Mouse (Mus musculus) lung, postnatal 14 days (tissue): Measurements from ENCODE around the gene Tmem175.
A peak's percentile ranks its signal among the peaks of the same experiment; 100 is the strongest.

Experiments
- DNase-seq: peaks from one replicate; pipeline ENCODE4 v3.0.0; 2021

The Tmem175 gene

DNA sequence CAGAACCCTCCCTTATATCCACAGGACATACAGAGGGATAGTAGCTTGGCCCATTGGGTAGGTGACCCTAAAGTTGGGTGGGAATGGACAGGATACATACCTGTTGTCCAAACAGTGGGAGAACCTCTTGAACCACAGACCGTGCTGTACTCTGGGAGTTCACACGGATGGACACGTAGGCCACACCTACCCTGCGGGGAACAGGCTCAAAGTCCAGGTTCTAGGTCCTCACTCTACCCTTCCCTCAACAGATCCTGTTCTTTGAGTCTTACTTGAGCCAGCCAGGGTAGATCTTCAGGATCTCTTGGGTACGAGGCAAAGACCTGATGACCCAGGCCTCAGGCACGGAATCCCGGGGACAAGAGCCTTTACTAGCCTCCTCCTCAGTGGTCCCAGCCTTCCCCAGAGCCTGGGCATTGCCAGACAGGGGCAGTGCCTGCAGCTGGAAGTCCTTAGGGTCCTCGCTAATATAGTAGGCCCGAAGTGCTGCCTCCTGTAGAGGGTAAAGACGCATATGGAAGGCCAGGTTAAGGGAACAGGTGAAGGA lies 24.9 kb downstream of the Tmem175 start:
- DNase-seq, result no peak

DNA sequence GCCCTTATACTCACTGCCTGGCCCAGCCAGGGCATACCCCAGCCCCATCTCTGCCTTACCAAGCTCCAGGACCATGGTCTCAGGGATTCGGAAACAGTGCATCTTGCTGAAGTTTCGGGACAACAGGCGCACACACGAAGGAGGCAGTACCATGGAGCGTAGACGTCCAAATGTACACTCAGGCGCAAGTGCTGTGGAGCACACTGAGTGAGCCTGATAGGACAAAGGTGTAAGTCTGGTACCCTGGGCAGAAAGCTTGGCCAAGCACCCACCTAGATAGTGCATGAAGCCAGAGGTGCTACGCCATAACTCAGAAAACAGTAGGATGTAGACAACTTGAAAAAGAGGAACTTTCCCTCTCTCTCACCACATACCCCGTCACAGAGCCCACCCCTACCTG lies 25.8 kb downstream of the Tmem175 start:
- no peak for DNase-seq

DNA sequence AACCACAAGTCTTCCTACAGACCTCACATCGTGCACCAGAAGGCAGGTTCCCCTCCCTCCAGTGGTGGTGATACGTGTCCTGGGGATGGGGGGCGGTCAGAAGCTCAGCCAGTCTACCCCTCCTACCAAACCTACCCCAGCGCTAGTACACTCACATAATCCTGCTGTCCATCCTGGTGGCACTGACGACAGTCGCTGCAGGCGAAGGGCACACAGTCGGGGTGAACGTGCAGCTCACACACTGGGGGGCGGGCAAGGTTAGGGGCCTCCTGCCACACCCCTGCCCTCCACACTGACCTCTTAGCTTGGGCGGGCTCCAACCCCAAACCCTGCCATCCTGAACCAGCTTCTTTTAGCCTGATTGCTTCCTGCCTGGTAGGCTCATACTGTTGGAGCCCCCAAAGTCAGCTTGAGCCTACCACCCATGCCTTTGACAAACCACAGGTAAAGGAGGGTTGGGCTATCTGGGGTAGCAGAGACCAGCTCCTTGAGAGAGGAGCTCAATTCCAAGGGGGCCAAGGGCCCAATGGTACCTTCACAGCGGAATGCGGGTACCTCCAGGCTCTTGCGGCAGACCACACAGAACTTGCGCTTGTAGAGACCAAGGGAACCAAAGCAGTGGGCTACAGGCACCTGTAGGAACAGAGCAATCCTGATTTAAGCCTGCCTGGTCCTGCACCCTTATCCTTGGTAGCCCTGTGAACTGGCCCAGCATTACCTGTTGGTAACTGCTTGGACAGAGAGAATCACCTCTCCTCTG lies 26.5 kb downstream of the Tmem175 start:
- DNase-seq, result no peak

DNA sequence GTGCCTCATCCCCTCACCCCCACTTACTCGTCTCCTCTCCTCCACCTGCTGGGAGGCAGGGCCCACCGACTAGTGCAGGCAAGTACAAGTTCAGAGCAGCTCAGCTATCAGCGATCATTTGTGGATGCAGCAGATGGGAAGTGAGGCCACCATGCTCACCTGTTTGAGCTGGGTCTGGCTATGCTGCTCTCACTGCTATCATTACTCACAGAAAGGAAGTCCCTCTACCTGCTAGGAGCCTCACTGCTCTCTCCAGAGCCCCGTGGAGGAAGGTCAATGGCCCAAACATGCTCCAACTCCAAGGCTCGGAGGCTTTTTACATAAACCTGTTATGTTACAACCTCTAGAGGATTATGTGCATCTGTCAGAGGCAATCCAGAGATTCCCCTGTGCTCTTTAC lies 27.8 kb downstream of the Tmem175 start:
- no peak for DNase-seq

DNA sequence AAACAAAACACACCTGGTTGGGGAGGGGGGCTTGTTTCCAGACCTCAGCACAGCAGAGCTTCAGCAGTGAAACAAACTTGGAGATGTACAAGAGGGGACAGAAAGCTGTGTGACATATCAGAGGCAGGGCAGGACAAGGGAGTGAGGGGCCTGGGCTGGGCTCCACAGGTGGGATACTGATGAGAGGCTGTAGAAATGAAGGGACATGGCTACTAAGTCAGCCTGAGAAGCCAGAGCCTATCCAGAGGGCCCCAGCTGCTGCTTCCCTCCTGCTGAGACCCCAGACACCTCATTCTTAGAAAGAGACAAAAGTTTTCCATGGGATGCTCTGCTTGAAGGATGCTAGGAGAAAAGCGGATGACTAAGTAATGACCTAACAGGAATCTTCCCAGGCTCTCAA lies 29.0 kb downstream of the Tmem175 start:
- DNase-seq, result no peak

DNA sequence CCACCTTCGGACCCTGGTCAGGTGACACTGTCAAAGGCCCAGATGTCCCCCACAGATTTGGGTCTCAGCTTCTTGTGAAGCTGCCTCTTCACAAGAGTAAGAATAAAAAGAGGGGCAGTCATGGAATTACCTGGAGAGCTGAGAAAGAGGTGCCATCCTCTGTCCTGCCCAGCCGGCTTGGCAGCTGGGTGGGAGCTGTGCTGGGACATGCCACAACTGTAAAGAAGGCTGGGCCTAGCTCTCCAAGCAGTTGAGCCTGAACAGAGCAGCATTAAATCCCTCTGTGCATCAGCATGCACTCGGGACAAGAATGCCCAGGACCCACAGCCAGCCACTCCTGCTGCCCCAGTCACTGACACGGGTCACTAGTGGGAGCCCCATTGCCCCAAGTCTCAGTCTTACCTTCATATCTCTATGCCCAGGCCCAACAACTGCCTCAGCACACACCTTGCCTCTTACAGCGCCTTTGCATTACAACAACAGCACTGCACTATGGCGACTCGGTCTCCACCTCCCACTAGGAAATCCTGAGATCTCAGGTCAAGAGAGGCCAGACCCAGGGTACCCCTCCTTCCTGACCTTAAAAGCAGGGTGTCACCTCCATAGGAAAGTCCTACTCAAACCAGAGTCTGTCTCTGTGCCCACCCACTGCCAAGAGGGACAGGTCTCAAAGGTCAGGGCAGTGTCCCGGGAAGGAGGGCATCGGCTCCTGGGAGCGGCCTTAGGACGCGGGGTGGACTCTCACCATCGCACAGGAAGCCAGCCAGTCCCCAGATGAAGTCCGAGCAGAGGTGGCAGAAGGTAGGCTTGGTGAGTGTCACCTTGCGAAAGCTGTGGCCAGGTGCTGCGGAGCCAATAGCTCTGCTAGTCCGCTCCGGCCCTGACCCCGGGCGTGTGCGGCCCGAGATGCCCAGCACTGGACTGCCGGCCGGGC lies 30.4 kb downstream of the Tmem175 start, which contains the start of gene Idua:
TSS of gene Idua (plus strand) at position 634 of the 934 bp plus-strand sequence.
- DNase-seq, result no peak

DNA sequence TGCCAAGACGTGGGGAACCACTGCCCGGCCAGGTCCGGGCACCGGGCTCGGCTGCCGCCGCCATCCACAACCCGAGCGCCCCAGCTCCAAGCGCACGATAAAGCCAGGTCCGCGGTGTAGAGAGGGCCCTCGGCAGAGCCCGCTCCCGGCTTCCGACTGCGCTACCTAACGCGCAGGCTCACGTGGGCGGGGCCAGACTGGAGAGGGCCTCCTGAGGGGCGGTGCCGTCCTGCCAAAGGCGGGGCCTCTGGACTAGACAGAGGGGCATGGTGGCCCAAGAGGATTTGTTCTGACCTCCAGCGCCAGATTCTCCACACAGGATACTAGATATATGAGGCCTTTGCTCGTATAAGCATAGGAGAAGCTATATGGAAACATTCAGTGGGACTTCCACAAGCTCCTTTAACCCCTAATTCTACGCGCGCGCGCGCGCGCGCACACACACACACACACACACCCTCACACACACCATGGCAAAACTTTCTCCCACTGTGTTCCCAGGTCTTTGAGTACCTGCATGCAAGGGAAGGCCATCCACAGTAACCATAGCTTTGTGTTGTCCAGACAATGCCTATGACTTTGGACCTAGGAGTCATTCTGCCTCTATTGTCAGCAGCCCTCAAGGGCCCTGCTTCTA lies 31.2 kb downstream of the Tmem175 start:
- peak; percentile 94 for DNase-seq

DNA sequence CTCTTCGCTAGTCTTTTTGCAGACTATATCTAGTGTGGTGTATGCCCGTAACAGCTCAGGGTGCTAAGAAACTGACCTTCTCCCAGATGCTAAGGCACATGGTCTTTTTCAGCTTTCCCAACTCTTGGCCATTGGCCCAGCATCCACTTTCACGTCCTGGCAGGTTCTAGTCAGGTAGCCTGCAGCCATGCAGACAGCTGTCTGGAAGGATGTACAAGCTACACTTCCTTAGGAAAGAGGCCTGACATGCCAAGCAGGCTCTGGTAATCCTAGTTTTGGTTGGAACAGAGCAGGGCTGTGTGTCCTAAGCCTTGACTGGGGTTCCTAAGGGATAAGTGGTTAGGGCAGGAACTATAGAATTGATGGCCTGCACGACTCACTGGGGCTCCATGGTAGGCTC lies 33.2 kb downstream of the Tmem175 start:
- no peak for DNase-seq

DNA sequence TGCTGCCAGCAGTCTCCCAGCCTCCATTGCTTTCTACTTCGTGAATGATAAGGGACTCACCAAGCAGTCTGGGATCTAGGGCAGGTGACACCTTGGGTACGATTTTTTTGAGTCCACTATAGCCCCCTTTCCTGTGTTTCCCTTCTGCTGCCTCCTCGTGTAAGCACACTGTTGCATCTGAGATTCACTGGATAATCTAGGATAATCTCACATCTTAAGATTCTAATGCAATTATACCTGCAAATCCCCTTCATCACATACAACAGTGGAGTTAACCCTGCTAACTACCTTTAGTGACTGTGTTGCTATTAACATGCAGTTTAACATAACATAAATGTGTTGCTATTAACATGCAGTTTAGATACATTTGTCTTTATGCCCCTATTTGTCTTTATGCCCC lies 35.5 kb downstream of the Tmem175 start:
- no peak for DNase-seq

DNA sequence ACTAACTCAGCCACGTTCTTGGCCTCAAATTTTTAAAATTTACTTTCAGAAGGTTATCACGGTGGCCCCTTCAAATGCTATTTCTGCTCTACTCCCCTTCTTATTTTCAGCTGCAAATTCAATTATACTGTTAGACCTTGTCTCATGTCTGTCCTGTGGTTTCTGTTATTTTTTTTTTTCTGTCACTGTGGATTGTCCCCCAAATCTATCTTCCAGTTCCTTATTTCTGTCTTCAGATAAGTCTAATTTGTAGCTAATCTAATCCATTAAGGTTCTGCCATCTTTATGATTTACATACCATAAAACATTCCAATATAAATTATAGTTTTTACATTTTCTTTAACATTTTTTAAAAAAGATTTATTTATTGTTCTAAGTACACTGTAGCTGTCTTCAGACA lies 37.8 kb downstream of the Tmem175 start:
- no peak for DNase-seq

DNA sequence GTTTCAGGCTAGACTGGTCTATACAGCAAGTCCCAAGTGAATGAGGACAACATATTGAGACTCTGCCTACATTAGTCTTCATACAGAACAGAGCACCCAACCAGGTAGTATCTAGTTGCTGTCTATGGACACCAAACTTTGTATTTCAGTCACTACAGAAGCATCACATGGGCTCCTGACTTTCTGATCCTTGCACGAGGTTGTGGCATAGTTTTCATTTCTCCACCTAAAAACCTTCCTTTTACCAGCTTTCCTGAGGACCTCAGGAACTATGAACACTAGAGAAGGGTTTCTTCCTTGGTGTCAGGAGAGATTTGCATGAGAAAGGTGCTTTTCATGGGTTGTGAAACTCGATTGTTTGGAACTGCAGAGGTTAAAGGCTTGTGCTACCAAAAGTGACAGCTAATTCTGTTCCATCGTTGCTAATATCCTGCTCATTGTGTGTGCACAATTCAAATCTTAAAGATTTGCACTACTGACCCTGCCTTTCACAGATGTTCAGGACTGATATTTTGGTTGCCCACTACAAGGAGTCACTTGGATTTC lies 38.9 kb downstream of the Tmem175 start:
- no peak for DNase-seq

DNA sequence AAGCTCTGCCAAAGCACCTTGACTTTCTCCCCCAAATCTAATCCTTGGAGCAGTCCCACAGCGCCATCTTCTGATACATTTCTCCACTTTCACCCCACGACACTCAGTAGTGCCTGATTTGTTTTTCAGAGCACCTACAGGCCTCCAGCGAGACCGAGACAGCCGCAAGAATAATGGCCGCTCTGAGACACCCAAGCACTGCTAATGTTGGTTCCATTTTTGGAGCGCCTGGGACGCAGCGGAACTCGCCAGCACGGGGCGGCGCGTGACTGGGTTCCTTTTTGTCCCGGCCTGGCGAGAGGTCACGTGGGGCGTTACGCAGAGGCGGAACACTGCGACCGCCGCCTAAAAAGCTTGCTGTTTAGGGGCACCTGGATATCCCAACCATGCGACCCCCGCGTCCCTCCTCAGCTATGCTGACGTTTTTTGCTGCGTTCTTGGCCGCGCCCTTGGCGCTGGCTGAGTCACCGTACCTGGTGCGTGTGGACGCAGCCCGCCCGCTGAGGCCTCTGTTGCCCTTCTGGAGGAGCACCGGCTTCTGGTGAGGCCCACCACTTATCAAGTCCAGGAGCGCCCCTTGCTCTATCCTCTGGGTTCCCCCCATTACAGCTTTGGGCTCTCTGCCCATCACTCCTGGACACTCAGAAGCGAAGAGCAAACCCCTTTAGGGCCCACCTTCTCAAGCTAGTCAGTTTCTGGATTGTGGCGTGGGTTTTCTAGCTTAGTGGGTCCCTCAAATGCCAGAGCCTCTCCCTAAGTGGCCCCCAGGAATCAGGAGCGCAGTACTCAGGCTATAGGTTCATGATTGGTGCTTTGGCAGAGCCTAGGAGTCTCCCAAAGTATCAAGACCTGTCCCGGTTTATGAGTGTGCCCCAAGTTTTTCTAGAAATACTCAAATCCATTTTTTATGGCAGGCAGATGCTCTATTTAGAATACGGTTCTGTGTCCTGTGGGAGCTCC lies 39.7 kb downstream of the Tmem175 start, which contains the start of gene Dgkq:
TSS of gene Dgkq (minus strand) at position 696 of the 960 bp plus-strand sequence.
- DNase-seq, result peak; percentile 88

DNA sequence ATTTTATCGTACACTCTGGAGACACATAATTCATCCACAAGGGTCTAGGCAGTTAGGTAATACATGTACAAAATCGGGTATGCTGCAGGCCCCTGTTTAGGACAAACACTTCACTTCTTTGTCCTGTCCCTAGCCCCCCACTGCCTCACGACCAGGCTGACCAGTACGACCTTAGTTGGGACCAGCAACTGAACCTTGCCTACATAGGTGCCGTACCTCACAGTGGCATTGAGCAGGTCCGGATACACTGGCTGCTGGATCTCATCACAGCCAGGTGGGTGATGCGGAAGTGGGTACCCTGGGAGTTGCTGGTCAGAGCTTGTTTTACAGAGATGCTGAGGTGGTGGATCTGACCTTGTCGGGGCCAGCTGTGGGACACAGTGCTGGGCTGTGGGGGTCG lies 40.4 kb downstream of the Tmem175 start:
- no peak for DNase-seq

DNA sequence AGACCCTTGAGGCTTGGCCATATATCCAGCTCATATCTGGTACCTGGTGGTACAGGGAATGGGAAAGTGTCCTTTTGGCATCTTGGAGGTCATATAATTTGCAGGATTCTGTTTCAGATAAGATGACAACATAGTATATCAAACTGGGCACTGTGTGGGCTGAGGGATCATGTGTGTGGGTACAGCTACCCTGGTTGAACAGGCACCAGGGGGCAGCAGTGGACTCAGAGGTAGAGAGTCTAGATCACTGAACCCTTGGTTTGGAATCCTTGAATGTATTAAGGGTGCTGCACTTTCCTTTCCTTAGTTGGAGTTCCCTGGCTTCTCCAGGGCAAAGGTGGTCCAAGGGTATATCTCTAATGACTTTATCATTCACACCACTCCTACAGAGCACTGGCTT lies 41.2 kb downstream of the Tmem175 start:
- DNase-seq, result peak; percentile 61

DNA sequence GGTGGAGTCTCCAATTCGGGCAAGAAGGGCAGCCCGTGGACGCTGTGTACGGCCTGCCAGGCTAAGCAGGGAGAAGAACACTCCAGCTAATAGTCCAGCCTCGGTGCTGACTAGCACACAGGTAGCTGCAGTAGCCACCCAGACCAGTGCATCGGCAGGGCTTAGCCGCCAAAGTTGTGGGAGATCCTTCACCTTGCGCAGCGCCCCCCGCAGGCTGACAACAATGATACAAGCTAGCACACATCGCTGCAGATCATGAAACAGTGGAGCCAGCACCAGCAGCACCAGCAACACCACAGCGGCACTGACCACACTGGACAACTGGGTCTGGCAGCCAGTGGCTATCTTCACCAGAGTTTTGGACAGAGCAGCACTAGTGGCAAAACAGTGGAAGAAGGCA lies 42.2 kb downstream of the Tmem175 start:
- no peak for DNase-seq

DNA sequence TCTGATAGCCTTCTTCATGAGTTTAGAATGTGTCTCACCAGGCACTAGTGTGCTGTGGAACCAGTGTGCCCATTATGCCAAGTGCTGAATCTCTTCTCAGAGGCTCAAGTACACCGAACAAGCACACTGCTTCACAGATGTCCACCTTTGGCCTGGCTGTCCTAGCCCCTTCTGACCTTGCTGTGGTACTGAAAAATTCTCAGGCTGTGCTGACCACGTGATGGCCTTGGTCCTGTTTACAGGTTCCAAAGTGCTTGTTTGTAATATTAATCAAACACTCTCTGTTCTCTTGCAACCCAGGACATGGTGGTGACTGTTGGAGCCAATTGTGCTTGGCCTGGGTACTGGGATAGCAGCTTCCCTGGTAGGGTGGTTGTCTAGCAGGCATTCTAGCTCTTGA lies 45.1 kb downstream of the Tmem175 start:
- DNase-seq, result no peak

DNA sequence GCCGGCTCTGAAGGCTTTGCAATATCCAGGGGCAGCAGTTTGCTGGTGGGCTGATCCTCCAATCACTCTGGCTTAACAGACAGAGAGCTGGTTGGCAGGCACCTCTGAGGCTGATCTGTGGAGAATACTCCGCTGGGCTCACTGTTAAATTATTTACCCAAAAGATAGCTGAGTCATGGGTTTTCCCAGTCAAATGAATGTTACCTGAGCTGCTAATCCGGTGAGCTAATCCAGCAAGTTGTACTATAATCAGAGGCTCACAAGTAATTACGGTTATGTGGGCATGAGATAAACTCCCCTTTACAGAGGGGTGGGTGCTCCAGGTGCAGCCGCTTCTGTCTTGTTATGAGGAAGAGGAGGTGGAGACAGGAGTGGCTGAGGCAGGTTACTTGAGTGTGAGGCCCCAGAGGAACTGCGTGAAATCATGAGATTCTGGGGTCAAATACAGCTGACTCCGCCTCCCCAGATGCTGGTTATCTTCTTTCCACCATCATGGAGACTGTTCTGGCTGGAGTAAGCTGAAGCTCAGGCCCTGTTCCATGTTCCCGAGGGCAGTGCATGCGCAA lies 45.8 kb downstream of the Tmem175 start, which contains the start of gene Slc26a1:
TSS of gene Slc26a1 (minus strand) at position 319 of the 566 bp plus-strand sequence.
- no peak for DNase-seq

DNA sequence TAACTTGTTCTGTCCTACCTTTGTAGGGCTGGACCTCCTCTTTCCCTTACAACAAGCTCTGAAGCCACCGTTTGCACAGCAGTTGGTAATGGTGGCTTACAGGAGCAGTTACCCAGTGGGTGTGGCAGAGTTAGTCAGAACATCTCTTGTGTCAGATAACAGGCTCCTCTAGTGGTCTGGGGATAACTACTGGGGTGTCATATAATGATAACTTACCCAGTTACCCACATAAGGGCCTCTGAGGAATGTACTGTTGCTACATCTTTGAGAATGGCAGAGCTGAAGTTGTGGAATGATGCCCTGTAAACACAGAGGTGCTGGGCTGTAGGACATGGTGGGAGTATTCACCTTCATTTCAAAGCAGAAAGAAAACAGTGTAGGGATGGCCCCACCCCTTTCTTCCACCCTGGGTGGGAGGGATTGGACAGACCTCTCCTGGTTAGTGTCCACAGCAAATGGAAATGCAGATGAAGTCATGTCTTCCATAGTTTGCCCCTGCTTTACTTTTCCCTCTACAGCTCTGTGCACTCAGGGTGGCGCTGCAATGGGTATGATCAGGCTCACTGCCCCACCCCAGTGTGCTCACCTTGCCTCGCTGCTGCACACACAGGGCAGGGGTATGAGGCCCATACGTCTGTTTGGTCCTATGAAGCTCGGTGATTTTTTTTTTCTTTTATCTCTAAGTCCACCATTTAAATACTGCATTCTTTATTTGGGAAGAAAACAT lies 47.4 kb downstream of the Tmem175 start:
- DNase-seq, result no peak

DNA sequence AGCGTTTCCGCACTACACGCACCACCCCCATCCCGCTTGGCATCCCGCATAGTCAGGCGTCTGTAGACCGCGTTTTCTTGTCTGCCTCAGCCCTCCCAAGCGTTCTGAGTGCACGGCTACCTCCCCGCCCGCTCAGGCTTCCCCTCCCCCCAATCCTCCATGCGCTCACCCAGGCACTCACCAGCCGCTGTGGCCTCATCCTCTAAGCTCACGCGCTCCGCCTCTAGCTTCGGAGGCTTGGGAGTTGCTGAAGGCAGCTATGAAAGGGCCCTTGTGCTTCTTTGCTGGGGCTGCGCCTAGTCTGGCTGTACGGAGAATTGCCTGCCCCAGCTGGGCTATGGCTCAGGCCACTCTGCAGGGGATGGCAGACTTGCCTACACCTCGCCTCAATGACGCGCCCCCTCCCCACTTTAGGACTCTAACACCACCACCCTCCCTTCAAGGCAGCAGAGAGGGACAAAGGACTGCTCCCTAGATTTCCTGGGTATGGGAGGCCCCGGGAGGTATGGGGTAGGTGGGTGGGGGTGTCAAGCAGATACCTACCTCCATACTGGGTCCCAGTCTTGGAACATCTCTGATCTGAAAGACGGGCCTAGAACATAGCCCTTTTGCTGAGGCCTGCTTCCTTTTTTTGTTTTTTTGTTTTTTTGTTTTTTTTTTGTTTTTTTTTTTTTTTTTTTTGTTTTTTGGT lies 48.2 kb downstream of the Tmem175 start:
- DNase-seq, result peak; percentile 25
